Mouse (Mus musculus): ENCODE data around the gene Zfp747. TPM values are rescaled to one million over a fixed set of nuclear protein-coding genes. Genes with fewer than 3 reads are reported as not detected.
"Not testable (repeated sequence)": the region's sequence is repeated elsewhere in the genome, so short reads cannot be mapped to it uniquely, and the experiment has no call there.

The Zfp747 gene
- polyA plus RNA-seq, 1 experiment from 2014 or later, result 8.6 TPM

DNA sequence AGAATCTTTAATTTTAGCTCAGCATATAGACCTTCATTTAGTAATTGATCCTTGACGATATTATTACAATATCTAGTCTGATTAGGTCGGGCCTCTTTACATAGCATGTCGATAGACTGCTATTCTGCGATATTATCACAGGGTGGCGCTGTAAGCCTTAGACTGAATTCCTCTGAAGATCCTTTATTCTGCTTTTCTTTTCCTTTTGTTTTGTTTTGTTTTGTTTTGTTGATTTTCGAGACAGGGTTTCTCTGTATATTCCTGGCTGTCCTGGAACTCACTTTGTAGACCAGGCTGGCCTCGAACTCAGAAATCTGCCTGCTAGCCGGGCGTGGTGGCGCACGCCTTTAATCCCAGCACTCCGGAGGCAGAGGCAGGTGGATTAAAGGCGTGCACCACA is 13.4 kb downstream of the Zfp747 start:
- not testable (repeated sequence) for H3K9me3 ChIP-seq (ENCODE audit: control insufficient read depth, low read length); H3K4me2 ChIP-seq (ENCODE audit: low read depth, severe bottlenecking); H3K27ac ChIP-seq (replicated peaks; ENCODE audit: low read depth, low read length); ATAC-seq (ENCODE audit: insufficient number of reproducible peaks, low FRiP score, low TSS enrichment, low read depth); H3K36me3 ChIP-seq (ENCODE audit: control insufficient read depth, insufficient read depth, low read length); H3K4me1 ChIP-seq (ENCODE audit: control insufficient read depth, insufficient read depth, low read length); H3K9ac ChIP-seq (ENCODE audit: low read length); H3K27me3 ChIP-seq (ENCODE audit: control insufficient read depth, insufficient read depth, low read length); H3K4me3 ChIP-seq (ENCODE audit: low read depth, low read length)
- WGBS, result 27% methylated on average over 13 of the region's 13 CpGs
- peak; percentile 44 for DNase-seq (ENCODE audit: low spot score)

DNA sequence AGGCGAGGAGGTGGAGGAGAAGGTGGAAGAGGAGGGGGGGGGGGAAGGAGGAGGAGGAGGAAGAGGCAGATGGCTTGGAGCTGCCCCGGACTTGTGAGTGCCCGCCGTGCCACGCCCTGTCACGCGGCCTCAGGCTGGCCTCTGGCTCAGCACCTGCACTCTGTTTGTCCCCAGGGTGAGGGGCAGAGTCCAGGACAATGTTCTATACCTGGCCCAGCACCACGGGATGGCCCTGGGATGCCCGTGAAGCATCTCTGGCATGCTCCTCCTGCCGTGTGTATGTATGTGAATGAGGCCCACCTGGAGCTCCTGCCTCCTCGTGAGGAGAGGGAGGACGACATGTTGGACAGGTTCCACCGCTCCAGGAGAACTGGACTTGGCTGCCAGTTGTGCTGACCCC is 14.4 kb downstream of the Zfp747 start:
- Histone ChIP-seq H3K27ac (replicated peaks; ENCODE audit: low read depth, low read length) (no peak overlapping the region), H3K4me1 (ENCODE audit: control insufficient read depth, insufficient read depth, low read length) (peaks cover 4% of the 10 kb centered on the region), H3K4me3 (ENCODE audit: low read depth, low read length) (no peak overlapping the region), H3K4me2 (ENCODE audit: low read depth, severe bottlenecking) (no peak overlapping the region), H3K9me3 (ENCODE audit: control insufficient read depth, low read length) (no peaks in the 10 kb centered on the region), H3K27me3 (ENCODE audit: control insufficient read depth, insufficient read depth, low read length) (peaks cover 9% of the 10 kb centered on the region; the same call in 1 of the 2 replicates), H3K36me3 (ENCODE audit: control insufficient read depth, insufficient read depth, low read length) (no peaks in the 10 kb centered on the region), H3K9ac (ENCODE audit: low read length) (no peak overlapping the region)
- no peak for DNase-seq (ENCODE audit: low spot score)
- WGBS, result 37% methylated on average over 9 of the region's 13 CpGs
- ATAC-seq (ENCODE audit: insufficient number of reproducible peaks, low FRiP score, low TSS enrichment, low read depth), result no peak

DNA sequence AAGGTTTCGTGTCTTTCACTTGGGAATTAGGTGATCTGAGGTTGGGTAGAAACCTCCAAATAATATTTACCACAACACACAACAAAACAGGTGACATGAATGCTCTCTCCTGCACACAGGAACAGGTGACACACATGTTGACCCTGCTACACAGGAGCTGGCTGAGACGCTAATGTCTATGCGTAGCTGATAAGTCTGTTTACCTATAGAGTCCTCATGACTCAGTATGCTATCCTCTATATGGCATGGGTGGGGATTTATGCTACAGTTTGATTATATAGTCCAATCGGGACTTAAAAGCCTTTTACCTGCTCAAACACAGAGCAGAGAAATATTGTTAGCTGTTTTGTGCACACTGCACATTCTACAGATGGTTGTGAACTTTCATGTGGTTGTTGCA is 15.6 kb downstream of the Zfp747 start:
- no peak for DNase-seq (ENCODE audit: low spot score)
- WGBS, result 83% methylated on average over 4 of the region's 4 CpGs
- Histone ChIP-seq H3K27me3 (ENCODE audit: control insufficient read depth, insufficient read depth, low read length) (peaks cover 9% of the 10 kb centered on the region; the same call in 1 of the 2 replicates), H3K9ac (ENCODE audit: low read length) (no peak overlapping the region), H3K27ac (replicated peaks; ENCODE audit: low read depth, low read length) (no peak overlapping the region), H3K4me3 (ENCODE audit: low read depth, low read length) (no peak overlapping the region), H3K4me1 (ENCODE audit: control insufficient read depth, insufficient read depth, low read length) (peaks cover 4% of the 10 kb centered on the region), H3K9me3 (ENCODE audit: control insufficient read depth, low read length) (no peaks in the 10 kb centered on the region), H3K36me3 (ENCODE audit: control insufficient read depth, insufficient read depth, low read length) (no peaks in the 10 kb centered on the region), H3K4me2 (ENCODE audit: low read depth, severe bottlenecking) (no peak overlapping the region)
- no peak for ATAC-seq (ENCODE audit: insufficient number of reproducible peaks, low FRiP score, low TSS enrichment, low read depth)

GRCm38 (mm10) chr7:127358472-127358871 is 17.4 kb downstream of the Zfp747 start:
- DNase-seq (ENCODE audit: low spot score) (no peak), ATAC-seq (ENCODE audit: insufficient number of reproducible peaks, low FRiP score, low TSS enrichment, low read depth) (no peak)
- H3K9me3 ChIP-seq (ENCODE audit: control insufficient read depth, low read length), result no peaks in the 10 kb centered on the region
- peaks cover 4% of the 10 kb centered on the region; the same call in 1 of the 2 replicates for H3K27me3 ChIP-seq (ENCODE audit: control insufficient read depth, insufficient read depth, low read length)
- H3K9ac ChIP-seq (ENCODE audit: low read length), result no peak overlapping the region
- no peaks in the 10 kb centered on the region for H3K36me3 ChIP-seq (ENCODE audit: control insufficient read depth, insufficient read depth, low read length)
- H3K4me3 ChIP-seq (ENCODE audit: low read depth, low read length), result no peak overlapping the region
- no peaks in the 10 kb centered on the region; the same call in 1 of the 2 replicates for H3K4me1 ChIP-seq (ENCODE audit: control insufficient read depth, insufficient read depth, low read length)
- H3K4me2 ChIP-seq (ENCODE audit: low read depth, severe bottlenecking), result no peak overlapping the region
- WGBS, result 72% methylated on average over 4 of the region's 4 CpGs
- H3K27ac ChIP-seq (replicated peaks; ENCODE audit: low read depth, low read length), result no peak overlapping the region

- 77% methylated on average over 2 of the region's 2 CpGs for WGBS
- no peak overlapping the region for H3K4me2 ChIP-seq (ENCODE audit: low read depth, severe bottlenecking)
- ATAC-seq (ENCODE audit: insufficient number of reproducible peaks, low FRiP score, low TSS enrichment, low read depth) (no peak), DNase-seq (ENCODE audit: low spot score) (no peak)
- H3K4me3 ChIP-seq (ENCODE audit: low read depth, low read length), result no peak overlapping the region
- no peaks in the 10 kb centered on the region for H3K4me1 ChIP-seq (ENCODE audit: control insufficient read depth, insufficient read depth, low read length)
- no peak overlapping the region for H3K27ac ChIP-seq (replicated peaks; ENCODE audit: low read depth, low read length)
- H3K36me3 ChIP-seq (ENCODE audit: control insufficient read depth, insufficient read depth, low read length), result no peaks in the 10 kb centered on the region
- H3K27me3 ChIP-seq (ENCODE audit: control insufficient read depth, insufficient read depth, low read length), result peaks cover 4% of the 10 kb centered on the region; the same call in 1 of the 2 replicates
- H3K9me3 ChIP-seq (ENCODE audit: control insufficient read depth, low read length), result no peaks in the 10 kb centered on the region
- no peak overlapping the region for H3K9ac ChIP-seq (ENCODE audit: low read length)
Measured at GRCm38 (mm10) chr7:127357871-127358270, 18.0 kb downstream of the Zfp747 start.

- H3K36me3 ChIP-seq (ENCODE audit: control insufficient read depth, insufficient read depth, low read length), result no peaks in the 10 kb centered on the region
- no peaks in the 10 kb centered on the region for H3K9me3 ChIP-seq (ENCODE audit: control insufficient read depth, low read length)
- DNase-seq (ENCODE audit: low spot score), result no peak
- WGBS, result 62% methylated on average over 3 of the region's 3 CpGs
- H3K4me1 ChIP-seq (ENCODE audit: control insufficient read depth, insufficient read depth, low read length), result no peaks in the 10 kb centered on the region
- no peaks in the 10 kb centered on the region for H3K27me3 ChIP-seq (ENCODE audit: control insufficient read depth, insufficient read depth, low read length)
- ATAC-seq (ENCODE audit: insufficient number of reproducible peaks, low FRiP score, low TSS enrichment, low read depth), result no peak
- H3K27ac ChIP-seq (replicated peaks; ENCODE audit: low read depth, low read length), result no peak overlapping the region
- H3K4me3 ChIP-seq (ENCODE audit: low read depth, low read length), result no peak overlapping the region
- H3K4me2 ChIP-seq (ENCODE audit: low read depth, severe bottlenecking), result no peak overlapping the region
- no peak overlapping the region for H3K9ac ChIP-seq (ENCODE audit: low read length)
Measured at GRCm38 (mm10) chr7:127355796-127356195, 20.1 kb downstream of the Zfp747 start.

GRCm38 (mm10) chr7:127351230-127352004 is 24.4 kb downstream of the Zfp747 start:
- H3K36me3 ChIP-seq (ENCODE audit: control insufficient read depth, insufficient read depth, low read length), result no peaks in the 10 kb centered on the region
- H3K4me2 ChIP-seq (ENCODE audit: low read depth, severe bottlenecking), result no peak overlapping the region
- H3K27ac ChIP-seq (replicated peaks; ENCODE audit: low read depth, low read length), result no peak overlapping the region
- H3K27me3 ChIP-seq (ENCODE audit: control insufficient read depth, insufficient read depth, low read length), result no peaks in the 10 kb centered on the region
- ATAC-seq (ENCODE audit: insufficient number of reproducible peaks, low FRiP score, low TSS enrichment, low read depth), result no peak
- no peaks in the 10 kb centered on the region for H3K4me1 ChIP-seq (ENCODE audit: control insufficient read depth, insufficient read depth, low read length)
- no peak for DNase-seq (ENCODE audit: low spot score)
- H3K9ac ChIP-seq (ENCODE audit: low read length), result no peak overlapping the region
- WGBS, result 89% methylated on average over 5 of the region's 5 CpGs
- no peaks in the 10 kb centered on the region for H3K9me3 ChIP-seq (ENCODE audit: control insufficient read depth, low read length)
- no peak overlapping the region for H3K4me3 ChIP-seq (ENCODE audit: low read depth, low read length)

- peak overlapping the region; percentile 78 for H3K4me2 ChIP-seq (ENCODE audit: low read depth, severe bottlenecking)
- H3K36me3 ChIP-seq (ENCODE audit: control insufficient read depth, insufficient read depth, low read length), result peaks cover 12% of the 10 kb centered on the region
- peaks cover 6% of the 10 kb centered on the region for H3K4me1 ChIP-seq (ENCODE audit: control insufficient read depth, insufficient read depth, low read length)
- no peak overlapping the region for H3K9ac ChIP-seq (ENCODE audit: low read length)
- DNase-seq (ENCODE audit: low spot score), result peak; percentile 30
- H3K9me3 ChIP-seq (ENCODE audit: control insufficient read depth, low read length), result no peaks in the 10 kb centered on the region
- ATAC-seq (ENCODE audit: insufficient number of reproducible peaks, low FRiP score, low TSS enrichment, low read depth), result no peak
- 16% methylated on average over 8 of the region's 8 CpGs for WGBS
- H3K27me3 ChIP-seq (ENCODE audit: control insufficient read depth, insufficient read depth, low read length), result no peaks in the 10 kb centered on the region
- H3K4me3 ChIP-seq (ENCODE audit: low read depth, low read length), result peak overlapping the region; percentile 92
- H3K27ac ChIP-seq (replicated peaks; ENCODE audit: low read depth, low read length), result no peak overlapping the region
Measured at GRCm38 (mm10) chr7:127346676-127347075, 29.2 kb downstream of the Zfp747 start.

Data from limb, embryonic 11.5 days (tissue).